Mouse (Mus musculus) embryonic facial prominence, embryonic 11.5 days (tissue): ENCODE measurements at regions not wholly inside any gene's neighbourhood (a gene's known extent, or its start where the extent isn't known, plus 50 kb on each side); places are given as distances from the start of the nearest gene placed in this dataset.
A peak's percentile ranks its signal among the peaks of the same experiment; 100 is the strongest.

Experiments
- ATAC-seq: fragments of 200-750 bp; cut with Nextera tagmentation; replicated peaks from 2 replicates; pipeline ENCODE4 v1.8.0; 2017; ENCODE audit warnings: low read depth; ENCODE audit not compliant: insufficient number of reproducible peaks, low FRiP score, low TSS enrichment
- DNase-seq: peaks from one replicate; pipeline ENCODE4 v3.0.0-alpha.2; 2015; ENCODE audit warnings: low spot score
- H3K27ac ChIP-seq: fragments of 300-500 bp; sonication (generic); replicated peaks from 2 replicates; pipeline ENCODE4 v1.5.1; 2014; ENCODE audit warnings: mild to moderate bottlenecking, low read depth, low read length, control low read depth
- H3K27me3 ChIP-seq: fragments of 300-500 bp; sonication (generic); 2 replicates; pipeline ENCODE4 v1.6.1; 2014; ENCODE audit warnings: mild to moderate bottlenecking, low read length, moderate library complexity, mixed read lengths; ENCODE audit not compliant: control insufficient read depth, insufficient read depth
- H3K36me3 ChIP-seq: fragments of 300-500 bp; sonication (generic); replicated peaks from 2 replicates; pipeline ENCODE4 v1.6.1; 2014; ENCODE audit warnings: low read depth, mild to moderate bottlenecking, low read length, moderate library complexity, mixed read lengths; ENCODE audit not compliant: control insufficient read depth, insufficient read depth
- H3K4me1 ChIP-seq: fragments of 300-500 bp; sonication (generic); 2 replicates; pipeline ENCODE4 v1.6.1; 2014; ENCODE audit warnings: low read length, mixed read lengths; ENCODE audit not compliant: control insufficient read depth, insufficient read depth
- H3K4me2 ChIP-seq: fragments of 300-500 bp; sonication (generic); 2 replicates; pipeline ENCODE4 v1.6.1; 2014; ENCODE audit warnings: low read depth, mild to moderate bottlenecking, control low read depth, low read length, moderate library complexity
- H3K4me3 ChIP-seq: fragments of 300-500 bp; sonication (generic); 2 replicates; pipeline ENCODE4 v1.5.1; 2014; ENCODE audit warnings: low read depth, low read length, control low read depth
- H3K9ac ChIP-seq: fragments of 300-500 bp; sonication (generic); replicated peaks from 2 replicates; pipeline ENCODE4 v1.6.1; 2014; ENCODE audit warnings: mild to moderate bottlenecking, control low read depth, low read length
- H3K9me3 ChIP-seq: fragments of 300-500 bp; sonication (generic); replicated peaks from 2 replicates; pipeline ENCODE4 v1.6.1; 2016; ENCODE audit warnings: mild to moderate bottlenecking, low read length, inconsistent platforms, mixed read lengths; ENCODE audit not compliant: control insufficient read depth
- WGBS: fragments of 180-500 bp; shearing (Covaris S2); extraction: QIAGEN DNeasy Blood & Tissue Kit; methylation state at CpG from one replicate; pipeline ENCODE4 v1.1.7; 2014; 5-methylcytosine and 5-hydroxymethylcytosine counted together

- Histone ChIP-seq H3K27ac (no peak overlapping the region), H3K36me3 (no peaks in the 10 kb centered on the region), H3K4me2 (no peak overlapping the region), H3K9me3 (no peaks in the 10 kb centered on the region), H3K4me3 (no peak overlapping the region), H3K4me1 (no peaks in the 10 kb centered on the region; the same call in 1 of the 2 replicates), H3K9ac (no peak overlapping the region), H3K27me3 (no peaks in the 10 kb centered on the region)
- ATAC-seq (no peak), DNase-seq (no peak)
- 75% methylated on average over 9 of the region's 9 CpGs for WGBS
Observed at GRCm38 (mm10) chr19:56099725-56100124, 187.2 kb upstream of the Habp2 start.

- no peak overlapping the region for H3K27ac ChIP-seq
- H3K27me3 ChIP-seq: no peaks in the 10 kb centered on the region
- no peak for ATAC-seq
- no peak for DNase-seq
- no peak overlapping the region for H3K4me3 ChIP-seq
- H3K4me1 ChIP-seq: no peaks in the 10 kb centered on the region; the same call in 1 of the 2 replicates
- no peak overlapping the region for H3K4me2 ChIP-seq
- H3K9me3 ChIP-seq: no peaks in the 10 kb centered on the region
- no peak overlapping the region for H3K9ac ChIP-seq
- 67% methylated on average over 4 of the region's 4 CpGs for WGBS
- H3K36me3 ChIP-seq: no peaks in the 10 kb centered on the region
Observed at GRCm38 (mm10) chr19:56100131-56100872, 186.6 kb upstream of the Habp2 start.

- no peak overlapping the region for H3K27ac ChIP-seq
- H3K4me1 ChIP-seq: no peaks in the 10 kb centered on the region; the same call in none of the 2 replicates
- H3K4me3 ChIP-seq: no peak overlapping the region
- no peak overlapping the region for H3K9ac ChIP-seq
- no peaks in the 10 kb centered on the region for H3K27me3 ChIP-seq
- DNase-seq (no peak), ATAC-seq (no peak)
- H3K4me2 ChIP-seq: no peak overlapping the region
- H3K9me3 ChIP-seq: no peaks in the 10 kb centered on the region
- no peaks in the 10 kb centered on the region for H3K36me3 ChIP-seq
- 76% methylated on average over 7 of the region's 7 CpGs for WGBS
Observed at GRCm38 (mm10) chr19:56102454-56103080, 184.4 kb upstream of the Habp2 start.

GRCm38 (mm10) chr19:56105073-56105451 is 181.9 kb upstream of the Habp2 start:
- Histone ChIP-seq H3K27me3 (no peaks in the 10 kb centered on the region), H3K27ac (no peak overlapping the region), H3K9me3 (no peaks in the 10 kb centered on the region), H3K4me2 (no peak overlapping the region), H3K36me3 (no peaks in the 10 kb centered on the region), H3K9ac (no peak overlapping the region), H3K4me3 (no peak overlapping the region), H3K4me1 (no peaks in the 10 kb centered on the region; the same call in none of the 2 replicates)
- WGBS: 37% methylated on average over 4 of the region's 4 CpGs
- DNase-seq: peak; percentile 41
- ATAC-seq: no peak

- no peaks in the 10 kb centered on the region; the same call in none of the 2 replicates for H3K4me1 ChIP-seq
- H3K27ac ChIP-seq: no peak overlapping the region
- peak; percentile 71; the same call in 1 of the 2 replicates for ATAC-seq
- H3K9ac ChIP-seq: no peak overlapping the region
- H3K36me3 ChIP-seq: no peaks in the 10 kb centered on the region
- 28% methylated on average over 23 of the region's 23 CpGs for WGBS
- peak overlapping the region; percentile 19; the same call in 1 of the 2 replicates for H3K4me2 ChIP-seq
- peak; percentile 57 for DNase-seq
- no peaks in the 10 kb centered on the region for H3K9me3 ChIP-seq
- no peaks in the 10 kb centered on the region for H3K27me3 ChIP-seq
- no peak overlapping the region for H3K4me3 ChIP-seq
Observed at GRCm38 (mm10) chr19:56105452-56106091, 181.4 kb upstream of the Habp2 start.

- H3K4me1 ChIP-seq: no peaks in the 10 kb centered on the region; the same call in 1 of the 2 replicates
- 84% methylated on average over 6 of the region's 6 CpGs for WGBS
- no peak for DNase-seq
Observed at GRCm38 (mm10) chr19:56108796-56109195, 178.1 kb upstream of the Habp2 start.

GRCm38 (mm10) chr19:56115552-56116284 is 171.2 kb upstream of the Habp2 start:
- 13% methylated on average over 12 of the region's 15 CpGs for WGBS
- Histone ChIP-seq H3K4me3 (no peak overlapping the region), H3K4me2 (no peak overlapping the region), H3K27ac (peak overlapping the region; percentile 22; the same call in 1 of the 2 replicates), H3K36me3 (no peaks in the 10 kb centered on the region), H3K9ac (no peak overlapping the region), H3K9me3 (no peaks in the 10 kb centered on the region), H3K27me3 (no peaks in the 10 kb centered on the region), H3K4me1 (no peaks in the 10 kb centered on the region; the same call in 1 of the 2 replicates)
- DNase-seq (no peak), ATAC-seq (no peak)

More at GRCm38 (mm10) chr19:56108796-56109195, 178.1 kb upstream of the Habp2 start:
- Histone ChIP-seq H3K9ac (no peak overlapping the region), H3K36me3 (no peaks in the 10 kb centered on the region), H3K27ac (no peak overlapping the region), H3K9me3 (no peaks in the 10 kb centered on the region), H3K27me3 (no peaks in the 10 kb centered on the region), H3K4me3 (no peak overlapping the region), H3K4me2 (no peak overlapping the region)
- no peak for ATAC-seq
